Mouse (Mus musculus) spleen, adult 2 months (tissue): ENCODE results near the gene Gm45623.

Source experiments
- CTCF ChIP-seq: fragments of 200-500 bp; IDR thresholded peaks from 2 replicates; pipeline ENCODE4 v1.5.1; 2011; ENCODE audit warnings: mild to moderate bottlenecking, inconsistent platforms; ENCODE audit not compliant: insufficient read depth, insufficient read length, insufficient replicate concordance; ENCODE audit errors: extremely low read depth
- POLR2A ChIP-seq: fragments of 200-500 bp; IDR thresholded peaks from 2 replicates; pipeline ENCODE4 v1.6.1; 2011; ENCODE audit warnings: low read depth, low read length, inconsistent platforms

DNA sequence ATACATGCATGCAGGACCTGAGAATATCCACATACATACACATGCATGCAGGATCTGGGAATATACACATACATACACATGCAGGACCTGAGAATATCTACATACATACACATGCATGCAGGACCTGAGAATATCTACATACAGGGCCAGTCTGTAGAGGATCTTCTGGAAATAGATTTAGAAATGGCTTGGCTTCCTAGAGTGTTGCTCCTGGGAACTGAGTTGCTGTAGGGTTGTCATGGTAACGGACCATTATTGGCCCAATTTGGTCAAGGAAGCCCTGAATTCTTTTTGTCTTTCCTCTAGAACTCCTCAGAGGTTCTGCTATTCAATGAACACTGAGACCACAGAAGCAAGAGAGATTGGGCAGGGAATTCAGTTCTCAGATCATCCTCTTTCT lies 29.0 kb upstream of the Gm45623 start:
- no peak for TF ChIP-seq CTCF
- TF ChIP-seq POLR2A: no peak
